Mouse (Mus musculus) monocyte, adult 2 months (primary cell): ENCODE data around the gene Gstk1.

Experiments
- DNase-seq, 2 experiments: peaks; one replicate each; pipeline ENCODE4 v3.0.0; 2022; ENCODE audit warnings: low spot score in 2 of 2, low read depth in 1 of 2

The Gstk1 gene

GRCm38 (mm10) chr6:42265391-42266330 is 19.9 kb downstream of the Gstk1 start:
- peak in 1 of 2 experiments; percentile 28 for DNase-seq

- no peak for DNase-seq
These were observed 25.1 kb downstream of the Gstk1 start for GRCm38 (mm10) chr6:42270817-42271216.

GRCm38 (mm10) chr6:42276151-42276550 is 30.4 kb downstream of the Gstk1 start:
- no peak for DNase-seq

GRCm38 (mm10) chr6:42282865-42283528 is 37.3 kb downstream of the Gstk1 start:
- DNase-seq, result no peak

GRCm38 (mm10) chr6:42286448-42286847 is 40.7 kb downstream of the Gstk1 start, which contains the start of gene Clcn1:
TSS of gene Clcn1 (plus strand) at chr6:42286685.
- no peak for DNase-seq

- no peak for DNase-seq
These were observed 41.8 kb downstream of the Gstk1 start for GRCm38 (mm10) chr6:42287562-42287961.

GRCm38 (mm10) chr6:42293327-42293726 is 47.6 kb downstream of the Gstk1 start:
- DNase-seq, result no peak

GRCm38 (mm10) chr6:42295549-42296094 is 49.9 kb downstream of the Gstk1 start:
- DNase-seq, result no peak

- DNase-seq, result peak in 1 of 2 experiments; percentile 17
These were observed 53.6 kb downstream of the Gstk1 start for GRCm38 (mm10) chr6:42299362-42299761.
